Mouse (Mus musculus) thymus, adult 2 months (tissue): ENCODE results near the gene AL731706.2.

ENCODE experiments used
- CTCF ChIP-seq: fragments of 200-500 bp; IDR thresholded peaks from 2 replicates; pipeline ENCODE4 v1.5.1; 2012; ENCODE audit warnings: mild to moderate bottlenecking, control low read depth, low read length, moderate library complexity, borderline replicate concordance; ENCODE audit not compliant: control insufficient read depth, poor library complexity, insufficient read depth; ENCODE audit errors: extremely low read depth
- POLR2A ChIP-seq: fragments of 200-500 bp; IDR thresholded peaks from 2 replicates; pipeline ENCODE4 v1.6.1; 2012; ENCODE audit warnings: mild to moderate bottlenecking, low read length, control low read depth, moderate library complexity; ENCODE audit not compliant: control insufficient read depth, poor library complexity, insufficient read depth; ENCODE audit errors: extremely low read depth

GRCm38 (mm10) chr2:136909298-136909697, 23.8 kb upstream of the AL731706.2 start:
- TF ChIP-seq POLR2A (no peak), CTCF (no peak)
